Mouse (Mus musculus) heart, embryonic 14.5 days (tissue): Measurements from ENCODE around the gene Epb41l4b. TPM values are rescaled to one million over a fixed set of nuclear protein-coding genes. Genes with fewer than 3 reads are reported as not detected.
A peak's percentile ranks its signal among the peaks of the same experiment; 100 is the strongest.

Experiments
- ATAC-seq: fragments of 200-750 bp; cut with Nextera tagmentation; 2 replicates; pipeline ENCODE4 v1.8.0; 2017; ENCODE audit warnings: low read depth, moderate TSS enrichment; ENCODE audit not compliant: insufficient number of reproducible peaks, insufficient read depth, low FRiP score
- H3K27ac ChIP-seq, 2 experiments: fragments of 200-500 bp in 1 of 2; fragments of 300-500 bp in 1 of 2; sonication (generic) in 1 of 2; replicated peaks in 1 of 2; 2 replicates each; pipeline ENCODE4 v1.5.1; 2012 to 2014; ENCODE audit warnings: low read depth in 2 of 2, low read length in 2 of 2, control low read depth in 1 of 2, mild to moderate bottlenecking in 1 of 2, mixed read lengths in 1 of 2; ENCODE audit not compliant: control insufficient read depth in 1 of 2, insufficient read depth in 1 of 2
- H3K27me3 ChIP-seq: fragments of 300-500 bp; sonication (generic); 2 replicates; pipeline ENCODE4 v1.6.1; 2014; ENCODE audit warnings: mild to moderate bottlenecking, low read length, control low read depth; ENCODE audit not compliant: control insufficient read depth, insufficient read depth
- H3K36me3 ChIP-seq: fragments of 300-500 bp; sonication (generic); 2 replicates; pipeline ENCODE4 v1.6.1; 2014; ENCODE audit warnings: mild to moderate bottlenecking, control low read depth, low read length, mixed read lengths; ENCODE audit not compliant: control insufficient read depth, insufficient read depth
- H3K4me1 ChIP-seq, 2 experiments: fragments of 200-500 bp in 1 of 2; fragments of 300-500 bp in 1 of 2; sonication (generic) in 1 of 2; 2 replicates each; pipeline ENCODE4 v1.6.1; 2012 to 2014; ENCODE audit warnings: low read length in 2 of 2, control low read depth in 1 of 2, mixed read lengths in 1 of 2; ENCODE audit not compliant: control insufficient read depth in 2 of 2, insufficient read depth in 2 of 2
- H3K4me2 ChIP-seq: fragments of 300-500 bp; sonication (generic); 2 replicates; pipeline ENCODE4 v1.6.1; 2014; ENCODE audit warnings: mild to moderate bottlenecking, low read length
- H3K4me3 ChIP-seq, 2 experiments: fragments of 200-500 bp in 1 of 2; fragments of 300-500 bp in 1 of 2; sonication (generic) in 1 of 2; 2 replicates each; pipeline ENCODE4 v1.5.1; 2012 to 2014; ENCODE audit warnings: low read length in 2 of 2, mild to moderate bottlenecking in 2 of 2, control low read depth in 1 of 2, low read depth in 1 of 2, moderate library complexity in 1 of 2; ENCODE audit not compliant: control insufficient read depth in 1 of 2, insufficient read depth in 1 of 2
- H3K9ac ChIP-seq: fragments of 300-500 bp; sonication (generic); 2 replicates; pipeline ENCODE4 v1.6.1; 2014; ENCODE audit warnings: mild to moderate bottlenecking, low read length
- H3K9me3 ChIP-seq: fragments of 300-500 bp; sonication (generic); 2 replicates; pipeline ENCODE4 v1.6.1; 2016; ENCODE audit warnings: low read length, control low read depth; ENCODE audit not compliant: control insufficient read depth
- WGBS: fragments of 180-500 bp; shearing (Covaris S2); extraction: QIAGEN DNeasy Blood & Tissue Kit; methylation state at CpG from one replicate; pipeline ENCODE4 v1.1.7; 2014; 5-methylcytosine and 5-hydroxymethylcytosine counted together
- polyA plus RNA-seq: library from polyadenylated mRNA; unstranded; fragments of >200 nt; fragmentation: Nextera tagmentation; extraction: Ambion mirVana; gene quantifications from 2 replicates; pipeline ENCODE4 v1.2.1, GENCODE M21; 2014

The Epb41l4b gene
- polyA plus RNA-seq, 1 experiment from 2014 or later: 0.57 TPM

- peaks cover 49% of the 10 kb centered on the region for H3K27me3 ChIP-seq
- H3K4me2 ChIP-seq: no peak overlapping the region
- H3K4me1 ChIP-seq: peaks cover 0 to 9% of the 10 kb centered on the region in 2 experiments; a peak in 3 of 4 replicates
- 74% methylated on average over 8 of the region's 8 CpGs for WGBS
- no peak overlapping the region for H3K9ac ChIP-seq
- no peaks in the 10 kb centered on the region for H3K9me3 ChIP-seq
- no peak overlapping the region for H3K4me3 ChIP-seq
- ATAC-seq: no peak
- H3K27ac ChIP-seq: no peak overlapping the region
- H3K36me3 ChIP-seq: no peaks in the 10 kb centered on the region
Observed at GRCm38 (mm10) chr4:57137371-57138092, 5.7 kb downstream of the Epb41l4b start.

- H3K27me3 ChIP-seq: peaks cover 28% of the 10 kb centered on the region
- no peak overlapping the region for H3K9ac ChIP-seq
Observed at GRCm38 (mm10) chr4:57135431-57135830, 7.8 kb downstream of the Epb41l4b start.

GRCm38 (mm10) chr4:57134554-57134953, 8.7 kb downstream of the Epb41l4b start:
- WGBS: 63% methylated on average over 4 of the region's 4 CpGs
- no peaks in the 10 kb centered on the region for H3K36me3 ChIP-seq
- ATAC-seq: no peak
- H3K4me1 ChIP-seq: peaks cover 0 to 4% of the 10 kb centered on the region in 2 experiments; a peak in 1 of 4 replicates
- H3K4me2 ChIP-seq: no peak overlapping the region
- peaks cover 19% of the 10 kb centered on the region for H3K27me3 ChIP-seq
- no peak overlapping the region for H3K27ac ChIP-seq
- H3K9ac ChIP-seq: no peak overlapping the region
- H3K4me3 ChIP-seq: no peak overlapping the region
- H3K9me3 ChIP-seq: no peaks in the 10 kb centered on the region

More at GRCm38 (mm10) chr4:57135431-57135830, 7.8 kb downstream of the Epb41l4b start:
- no peaks in the 10 kb centered on the region for H3K36me3 ChIP-seq
- no peak overlapping the region for H3K27ac ChIP-seq
- no peak for ATAC-seq
- peaks cover 0 to 4% of the 10 kb centered on the region in 2 experiments; a peak in 1 of 4 replicates for H3K4me1 ChIP-seq
- WGBS: 68% methylated on average over 1 of the region's 1 CpGs
- H3K4me3 ChIP-seq: no peak overlapping the region
- no peak overlapping the region for H3K4me2 ChIP-seq
- H3K9me3 ChIP-seq: no peaks in the 10 kb centered on the region

GRCm38 (mm10) chr4:57131839-57132238, 11.4 kb downstream of the Epb41l4b start:
- H3K4me2 ChIP-seq: no peak overlapping the region
- H3K9me3 ChIP-seq: no peaks in the 10 kb centered on the region
- H3K4me3 ChIP-seq: no peak overlapping the region
- H3K4me1 ChIP-seq: peaks cover 0 to 4% of the 10 kb centered on the region in 2 experiments; a peak in 1 of 4 replicates
- H3K27ac ChIP-seq: no peak overlapping the region
- peaks cover 4% of the 10 kb centered on the region; the same call in 1 of the 2 replicates for H3K27me3 ChIP-seq
- 60% methylated on average over 10 of the region's 10 CpGs for WGBS
- 0 out of 2 replicates have a peak, but pooled peaks have one; percentile 43 for ATAC-seq
- no peak overlapping the region for H3K9ac ChIP-seq
- no peaks in the 10 kb centered on the region for H3K36me3 ChIP-seq

GRCm38 (mm10) chr4:57129718-57130515, 13.3 kb downstream of the Epb41l4b start:
- no peak for ATAC-seq

GRCm38 (mm10) chr4:57123003-57123402, 20.2 kb downstream of the Epb41l4b start:
- Histone ChIP-seq H3K27me3 (no peaks in the 10 kb centered on the region; the same call in 1 of the 2 replicates), H3K4me1 (peaks cover 2 to 7% of the 10 kb centered on the region in 2 experiments; a peak in 2 of 4 replicates), H3K4me3 (no peak overlapping the region), H3K9ac (no peak overlapping the region), H3K4me2 (peak overlapping the region; percentile 16; the same call in 1 of the 2 replicates), H3K9me3 (no peaks in the 10 kb centered on the region), H3K36me3 (no peaks in the 10 kb centered on the region), H3K27ac (no peak overlapping the region)
- no peak for ATAC-seq
- WGBS: 18% methylated on average over 11 of the region's 11 CpGs

More at GRCm38 (mm10) chr4:57129718-57130515, 13.3 kb downstream of the Epb41l4b start:
- Histone ChIP-seq H3K27me3 (no peaks in the 10 kb centered on the region), H3K4me2 (no peak overlapping the region), H3K4me1 (peaks cover 0 to 4% of the 10 kb centered on the region in 2 experiments; a peak in 1 of 4 replicates), H3K9ac (no peak overlapping the region), H3K9me3 (no peaks in the 10 kb centered on the region), H3K36me3 (no peaks in the 10 kb centered on the region), H3K27ac (no peak overlapping the region), H3K4me3 (no peak overlapping the region)
- 66% methylated on average over 11 of the region's 11 CpGs for WGBS

GRCm38 (mm10) chr4:57122166-57122565, 21.1 kb downstream of the Epb41l4b start:
- 85% methylated on average over 3 of the region's 3 CpGs for whole genome bisulfite sequencing

More at GRCm38 (mm10) chr4:57122166-57122565, 21.1 kb downstream of the Epb41l4b start:
- Histone ChIP-seq H3K9me3 (no peaks in the 10 kb centered on the region), H3K27ac (no peak overlapping the region), H3K9ac (no peak overlapping the region), H3K4me1 (peaks cover 2 to 7% of the 10 kb centered on the region in 2 experiments; a peak in 2 of 4 replicates), H3K4me2 (no peak overlapping the region), H3K4me3 (no peak overlapping the region), H3K27me3 (no peaks in the 10 kb centered on the region; the same call in 1 of the 2 replicates), H3K36me3 (no peaks in the 10 kb centered on the region)
- no peak for ATAC-seq
